Mouse (Mus musculus) kidney, embryonic 16.5 days (tissue): ENCODE measurements at regions not wholly inside any gene's neighbourhood (a gene's known extent, or its start where the extent isn't known, plus 50 kb on each side); places are given as distances from the start of the nearest gene placed in this dataset.

Source experiments
- ATAC-seq: fragments of 200-750 bp; cut with Nextera tagmentation; 2 replicates; pipeline ENCODE4 v1.8.0; 2017; ENCODE audit warnings: moderate TSS enrichment; ENCODE audit not compliant: low FRiP score, low TSS enrichment
- H3K27ac ChIP-seq: fragments of 300-500 bp; sonication (generic); 2 replicates; pipeline ENCODE4 v1.5.1; 2014; ENCODE audit warnings: low read length
- H3K27me3 ChIP-seq: fragments of 300-500 bp; sonication (generic); 2 replicates; pipeline ENCODE4 v1.6.1; 2014; ENCODE audit warnings: low read length, control low read depth, mixed read lengths; ENCODE audit not compliant: insufficient read depth
- H3K36me3 ChIP-seq: fragments of 300-500 bp; sonication (generic); 2 replicates; pipeline ENCODE4 v1.6.1; 2014; ENCODE audit warnings: low read length, control low read depth, mixed read lengths; ENCODE audit not compliant: insufficient read depth
- H3K4me1 ChIP-seq: fragments of 300-500 bp; sonication (generic); 2 replicates; pipeline ENCODE4 v1.6.1; 2014; ENCODE audit warnings: low read length, control low read depth, mixed read lengths; ENCODE audit not compliant: insufficient read depth
- H3K4me2 ChIP-seq: fragments of 300-500 bp; sonication (generic); replicated peaks from 2 replicates; pipeline ENCODE4 v1.6.1; 2014; ENCODE audit warnings: low read depth, low read length
- H3K4me3 ChIP-seq: fragments of 300-500 bp; sonication (generic); 2 replicates; pipeline ENCODE4 v1.5.1; 2014; ENCODE audit warnings: mild to moderate bottlenecking, low read length
- H3K9ac ChIP-seq: fragments of 300-500 bp; sonication (generic); replicated peaks from 2 replicates; pipeline ENCODE4 v1.6.1; 2014; ENCODE audit warnings: low read length
- H3K9me3 ChIP-seq: fragments of 300-500 bp; sonication (generic); 2 replicates; pipeline ENCODE4 v1.6.1; 2016; ENCODE audit warnings: low read length, control low read depth
- WGBS: fragments of 180-500 bp; shearing (Covaris S2); extraction: QIAGEN DNeasy Blood & Tissue Kit; methylation state at CpG from one replicate; pipeline ENCODE4 v1.1.7; 2014; 5-methylcytosine and 5-hydroxymethylcytosine counted together

DNA sequence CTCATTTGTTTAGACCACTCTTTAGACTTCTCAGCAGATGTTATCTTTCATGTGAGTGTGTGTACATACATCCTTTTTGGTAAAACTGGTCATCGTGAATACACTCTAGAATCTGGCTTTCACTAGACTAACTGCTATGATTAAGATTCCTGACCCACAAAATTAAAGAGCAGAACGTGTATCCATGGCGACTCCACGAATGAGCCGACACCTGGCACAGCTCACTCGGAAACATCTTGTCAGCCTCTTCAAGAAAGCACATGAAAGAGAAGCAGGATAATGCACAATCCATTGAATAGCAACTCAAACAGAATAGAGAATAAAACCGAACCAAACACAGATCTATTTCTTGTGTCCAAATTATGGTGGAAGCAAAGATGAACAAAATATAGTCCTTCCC lies 73.1 kb upstream of the Gnai1 start:
- no peaks in the 10 kb centered on the region for H3K36me3 ChIP-seq
- ATAC-seq = no peak; the same call in 1 of the 2 replicates
- 47% methylated on average over 7 of the region's 7 CpGs for WGBS
- H3K4me1 ChIP-seq = peaks cover 10% of the 10 kb centered on the region; the same call in 1 of the 2 replicates
- H3K27me3 ChIP-seq = no peaks in the 10 kb centered on the region
- H3K9me3 ChIP-seq = no peaks in the 10 kb centered on the region
- no peak overlapping the region for H3K9ac ChIP-seq
- H3K4me2 ChIP-seq = no peak overlapping the region
- no peak overlapping the region for H3K27ac ChIP-seq
- no peak overlapping the region for H3K4me3 ChIP-seq

- Histone ChIP-seq H3K36me3 (no peaks in the 10 kb centered on the region), H3K4me1 (0 out of 2 replicates have a peak, but pooled peaks cover 4% of the 10 kb centered on the region), H3K4me3 (no peak overlapping the region), H3K9ac (no peak overlapping the region), H3K27ac (no peak overlapping the region), H3K4me2 (no peak overlapping the region), H3K9me3 (no peaks in the 10 kb centered on the region), H3K27me3 (no peaks in the 10 kb centered on the region)
- peak; percentile 59; the same call in 1 of the 2 replicates for ATAC-seq
- 50% methylated on average over 4 of the region's 4 CpGs for WGBS
Observed at GRCm38 (mm10) chr5:18425098-18425497, 64.9 kb upstream of the Gnai1 start.

DNA sequence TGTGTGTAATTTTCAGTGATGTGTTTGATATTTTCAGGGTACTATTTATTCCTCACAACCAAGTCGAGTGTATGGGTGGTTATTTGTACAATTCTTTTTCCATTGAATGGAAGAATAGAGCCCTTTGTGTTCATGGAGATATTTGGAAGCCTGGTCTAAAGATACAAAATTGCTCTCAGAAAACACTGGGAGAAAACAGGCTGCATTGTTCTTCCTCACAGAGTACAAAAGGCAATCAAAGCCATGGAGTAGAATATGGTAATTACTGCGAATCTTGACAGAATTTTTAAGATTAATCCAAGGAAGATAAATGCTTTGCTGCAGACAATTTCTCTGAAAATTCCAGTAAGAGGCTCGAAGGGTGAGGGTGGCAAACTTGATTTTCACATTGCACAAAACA lies 54.7 kb upstream of the Gnai1 start:
- no peak for ATAC-seq
- no peaks in the 10 kb centered on the region for H3K9me3 ChIP-seq
- H3K4me3 ChIP-seq = no peak overlapping the region
- H3K36me3 ChIP-seq = no peaks in the 10 kb centered on the region
- no peak overlapping the region for H3K9ac ChIP-seq
- H3K27ac ChIP-seq = no peak overlapping the region
- H3K27me3 ChIP-seq = no peaks in the 10 kb centered on the region
- WGBS = 62% methylated on average over 3 of the region's 3 CpGs
- H3K4me1 ChIP-seq = no peaks in the 10 kb centered on the region
- no peak overlapping the region for H3K4me2 ChIP-seq
